Mouse (Mus musculus) cerebellum, adult 18-20 months (tissue): ENCODE data around the gene Mindy4.

Source experiments
- DNase-seq, 2 experiments: peaks; one replicate each; pipeline ENCODE4 v3.0.0; 2021

Gene Mindy4

GRCm38 (mm10) chr6:55313893-55314292, 110.7 kb downstream of the Mindy4 start:
- peak; percentile 21 to 46 for DNase-seq

DNA sequence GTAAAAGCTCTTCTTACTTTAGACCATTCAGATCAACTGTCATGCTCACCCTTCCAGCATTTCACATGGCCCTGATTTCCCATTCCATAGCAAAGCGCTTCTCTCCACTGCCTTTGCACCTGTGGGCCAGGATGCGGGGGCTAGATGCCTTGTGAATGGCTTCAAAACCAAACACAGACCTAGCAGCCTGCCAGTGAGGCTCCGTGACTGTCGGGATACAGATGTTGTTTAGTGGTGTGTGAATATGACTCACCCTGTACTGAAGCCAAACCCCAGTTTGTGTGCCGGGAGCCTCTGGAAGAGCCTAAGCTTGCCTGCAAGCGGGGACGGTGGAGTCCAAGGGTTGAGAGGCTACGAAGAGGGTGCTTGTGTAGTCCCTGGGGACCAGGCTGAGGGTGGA, 111.4 kb downstream of the Mindy4 start:
- DNase-seq, result no peak

- DNase-seq, result no peak
These were observed 115.4 kb downstream of the Mindy4 start for GRCm38 (mm10) chr6:55318597-55318996.

DNA sequence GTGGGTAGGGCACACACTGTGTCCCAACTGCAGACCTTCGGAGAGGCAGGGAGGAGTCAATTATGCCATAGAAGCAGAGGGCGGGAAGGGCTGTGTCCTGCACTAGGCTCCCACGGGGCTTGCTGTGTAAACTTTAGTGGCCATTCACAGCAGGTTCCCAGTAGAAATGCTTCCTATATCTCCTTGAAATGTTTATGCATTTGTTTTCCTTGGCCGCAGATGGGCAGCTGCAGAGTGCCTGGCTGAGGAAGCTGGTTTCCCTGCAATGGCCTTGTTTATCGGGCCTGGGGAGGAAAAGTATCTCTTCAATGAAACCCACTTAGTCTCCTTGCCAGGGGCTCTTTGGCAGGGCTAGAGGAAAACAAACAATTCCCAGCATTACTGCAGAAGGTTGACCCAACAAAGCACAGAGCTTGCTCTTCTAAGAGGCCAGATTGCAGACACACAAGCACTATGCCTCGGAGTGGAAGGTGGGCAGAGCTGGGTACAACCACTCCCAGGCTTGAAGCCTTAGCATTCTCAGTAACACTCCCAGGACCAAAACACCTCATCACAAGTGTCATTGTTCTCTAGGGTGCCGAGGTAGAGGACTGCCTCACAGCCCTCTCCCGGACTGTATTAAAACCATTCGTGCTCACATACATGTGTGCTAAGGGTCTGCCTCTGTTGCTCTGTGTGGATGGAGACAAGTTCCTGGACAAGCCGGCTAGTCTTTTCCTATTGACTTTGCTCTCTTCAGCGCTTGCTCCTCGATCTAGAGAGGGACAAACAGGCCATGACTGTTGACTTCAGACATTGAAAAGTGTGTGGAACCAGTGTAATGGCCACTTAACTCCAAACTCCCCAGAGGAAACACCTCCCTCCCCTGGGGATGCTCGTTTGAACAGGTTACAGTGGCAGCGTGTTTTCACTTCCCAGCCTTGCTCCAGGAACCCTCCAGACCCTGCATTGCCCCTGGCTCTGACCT, 116.7 kb downstream of the Mindy4 start:
- DNase-seq, result no peak

DNA sequence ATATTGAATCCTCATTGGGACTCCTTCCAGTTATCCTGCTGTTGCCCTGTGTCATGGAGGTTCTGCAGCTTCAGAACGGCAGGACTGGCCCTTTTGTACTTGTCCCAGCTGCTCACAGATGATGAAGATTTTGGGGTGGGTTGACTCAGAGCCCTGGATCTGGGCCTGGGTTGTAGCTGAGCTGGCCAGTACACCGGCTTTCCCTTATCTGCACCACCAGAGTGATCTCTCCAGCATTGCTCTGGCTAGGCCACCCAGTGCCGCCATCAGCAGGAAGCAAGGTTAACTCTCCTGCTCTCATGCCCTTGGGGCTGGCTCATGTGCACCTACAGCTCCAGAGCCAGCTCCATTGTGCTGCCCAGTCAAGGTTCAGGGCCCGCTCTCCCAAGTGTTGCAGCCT, 117.7 kb downstream of the Mindy4 start:
- DNase-seq, result no peak

DNA sequence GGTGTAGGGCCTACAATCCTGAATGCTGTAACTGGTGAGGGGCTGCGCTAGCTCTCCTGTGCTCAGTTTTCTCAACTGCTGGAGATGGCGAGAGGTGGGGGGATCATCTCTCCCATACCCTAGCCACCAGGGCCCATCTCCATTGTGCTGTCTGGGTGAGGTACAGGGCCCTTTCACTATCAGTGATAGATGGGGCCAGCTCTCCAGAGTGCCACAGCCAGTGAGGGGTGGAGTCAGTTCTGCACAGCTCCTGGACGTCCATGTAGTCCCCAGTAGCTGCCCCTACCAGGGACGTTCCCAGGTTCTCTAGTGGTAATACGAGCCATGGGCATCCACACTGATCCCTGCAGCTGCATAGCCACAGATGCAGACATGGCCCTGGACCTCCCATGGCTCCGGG, 118.3 kb downstream of the Mindy4 start:
- DNase-seq, result no peak

GRCm38 (mm10) chr6:55322980-55323379, 119.8 kb downstream of the Mindy4 start:
- DNase-seq, result no peak

DNA sequence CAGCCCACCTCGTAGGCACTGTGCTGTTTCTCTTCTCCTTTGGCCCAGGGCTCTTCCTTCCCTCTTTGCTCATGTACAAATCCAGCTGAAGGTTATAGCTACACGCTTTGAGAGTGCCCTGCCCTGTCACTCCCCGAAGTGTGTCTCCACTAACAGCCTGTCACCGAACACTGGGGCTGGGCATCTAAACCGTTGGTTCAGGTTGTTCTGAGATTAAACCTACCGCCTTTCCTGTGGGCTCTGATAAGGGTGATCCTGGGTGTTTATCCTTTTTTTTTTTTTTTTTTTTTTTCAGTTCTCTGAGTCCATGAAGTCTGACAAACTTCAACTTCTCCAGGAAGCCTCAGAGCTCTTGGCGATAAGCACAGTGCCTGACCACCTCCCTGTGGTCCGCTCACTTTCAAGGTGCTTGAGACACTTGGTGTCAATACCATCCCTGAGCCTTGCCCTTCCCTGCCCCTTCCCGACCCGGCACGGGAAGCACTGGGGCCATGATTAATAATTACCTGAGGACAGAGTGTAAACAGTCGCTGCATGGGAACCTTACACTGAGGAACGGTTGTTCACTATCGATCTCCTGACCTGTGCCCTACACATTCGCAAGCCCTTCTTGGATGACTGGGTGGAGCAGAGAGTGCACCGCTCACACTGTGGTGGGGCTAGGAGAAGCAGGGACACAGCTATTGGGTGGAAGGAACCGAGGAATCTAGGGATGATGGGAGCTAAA, 120.9 kb downstream of the Mindy4 start:
- DNase-seq, result no peak

GRCm38 (mm10) chr6:55324785-55325184, 121.6 kb downstream of the Mindy4 start:
- DNase-seq, result no peak

DNA sequence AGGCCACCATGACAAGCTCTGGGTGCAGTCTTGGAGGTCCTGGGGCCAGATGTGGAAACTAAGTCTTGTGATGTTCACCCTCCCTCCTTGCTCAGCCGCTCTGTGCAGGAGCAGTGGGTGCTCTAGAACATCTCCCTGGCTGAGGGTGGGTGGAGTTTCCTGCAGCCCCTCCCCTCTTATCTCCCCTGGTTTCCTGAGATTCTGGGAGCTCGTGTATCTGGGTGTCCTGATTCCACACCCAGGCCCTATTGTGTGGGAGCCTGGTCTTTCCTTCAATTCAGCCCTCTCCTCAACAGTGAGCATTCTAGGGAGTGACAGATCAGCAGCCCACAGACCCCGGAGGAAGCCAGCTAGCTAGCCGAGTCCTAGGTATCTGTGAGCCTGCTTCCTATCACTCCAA, 123.1 kb downstream of the Mindy4 start:
- DNase-seq, result no peak

GRCm38 (mm10) chr6:55327326-55327725, 124.1 kb downstream of the Mindy4 start:
- DNase-seq, result no peak

- DNase-seq, result no peak
These were observed 125.0 kb downstream of the Mindy4 start for GRCm38 (mm10) chr6:55328179-55328578.

DNA sequence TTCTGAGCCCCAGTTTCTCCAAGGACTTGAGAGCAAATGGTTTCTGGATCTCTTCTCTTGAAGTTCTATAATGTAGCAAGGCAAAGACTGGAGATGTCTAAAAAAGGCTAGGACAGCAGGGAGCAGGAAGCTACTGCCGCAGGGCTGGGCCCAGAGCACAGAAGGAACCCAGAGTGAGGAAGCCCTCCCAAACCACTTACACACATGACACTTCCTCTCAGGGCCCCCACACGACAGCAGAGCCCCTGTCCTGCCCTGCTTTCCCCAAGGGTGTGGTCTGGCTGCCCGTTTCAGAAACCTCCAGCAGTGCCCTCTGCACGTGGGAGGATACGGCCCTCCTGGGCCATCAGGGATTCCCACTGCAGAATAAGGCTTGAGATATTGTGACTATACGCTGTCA, 128.1 kb downstream of the Mindy4 start:
- no peak for DNase-seq

- DNase-seq, result no peak
These were observed 129.1 kb downstream of the Mindy4 start for GRCm38 (mm10) chr6:55332100-55332772.

- no peak for DNase-seq
These were observed 129.6 kb downstream of the Mindy4 start for GRCm38 (mm10) chr6:55332773-55333109.

GRCm38 (mm10) chr6:55335989-55336514, 132.9 kb downstream of the Mindy4 start, which contains the start of gene Aqp1:
TSS of gene Aqp1 (plus strand) at chr6:55336432.
- no peak for DNase-seq

GRCm38 (mm10) chr6:55337242-55337641, 134.1 kb downstream of the Mindy4 start:
- no peak for DNase-seq

DNA sequence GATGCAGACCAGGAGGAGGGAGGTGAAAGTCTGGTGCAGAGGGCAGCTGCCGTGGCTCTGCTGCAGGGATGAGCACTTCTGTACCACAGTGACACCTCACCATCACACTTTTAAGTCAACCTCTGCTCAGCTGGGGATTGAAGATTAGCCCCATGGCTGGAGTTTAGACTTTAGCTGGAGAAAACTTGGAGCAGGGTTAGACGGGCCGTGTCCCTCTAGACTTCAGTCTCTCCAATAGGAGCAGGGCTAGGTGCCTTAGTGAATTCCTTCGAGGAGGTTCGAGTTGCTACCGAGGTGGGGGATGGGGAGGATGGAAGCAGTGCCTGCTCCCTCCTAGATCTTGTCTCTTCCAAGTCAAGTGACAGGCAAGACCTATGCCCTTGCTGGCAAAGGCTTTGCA, 134.9 kb downstream of the Mindy4 start:
- no peak for DNase-seq

DNA sequence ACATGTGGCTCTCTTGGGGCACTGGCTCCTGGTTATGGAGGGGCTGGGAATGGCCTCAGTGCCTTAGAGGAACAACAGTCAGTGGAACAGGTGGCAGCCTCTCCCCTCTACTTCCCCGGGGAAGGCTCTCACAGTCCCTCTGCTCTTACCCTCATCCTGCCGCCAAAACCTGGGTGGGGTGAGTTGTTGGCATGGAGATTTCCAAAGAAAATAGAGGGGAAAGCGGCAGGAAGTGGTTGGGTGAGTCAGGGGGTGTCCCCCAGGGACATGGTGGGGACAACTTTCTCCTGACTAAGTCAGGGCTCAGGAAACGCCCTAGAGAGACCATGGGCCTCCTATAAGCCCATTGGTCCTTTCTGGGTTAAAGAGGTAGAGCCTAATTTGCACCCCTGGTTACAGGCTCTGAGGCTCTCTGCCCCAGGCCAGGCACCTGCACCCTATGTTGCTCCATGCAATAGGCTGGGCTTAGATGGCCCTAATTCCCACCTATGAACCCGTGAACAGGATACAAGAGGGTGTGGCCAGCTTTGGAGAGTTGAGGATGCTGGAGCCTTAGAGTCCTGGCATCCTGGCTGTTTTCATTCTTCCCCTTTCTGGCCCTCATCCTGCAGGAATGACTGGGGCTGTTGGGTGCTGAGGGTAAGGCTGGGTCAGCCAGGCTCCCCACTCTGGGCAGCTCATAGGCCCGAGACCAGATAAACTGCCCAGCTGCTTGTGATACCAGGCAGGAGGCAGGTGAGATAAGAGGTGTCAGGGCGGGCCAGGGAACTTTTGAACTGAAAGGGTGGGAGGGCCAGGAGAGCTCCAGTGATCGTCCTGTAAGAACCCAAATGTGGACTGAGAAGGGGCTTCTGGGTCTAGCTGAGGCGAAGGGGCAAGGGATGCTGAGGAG, 136.0 kb downstream of the Mindy4 start:
- no peak for DNase-seq

DNA sequence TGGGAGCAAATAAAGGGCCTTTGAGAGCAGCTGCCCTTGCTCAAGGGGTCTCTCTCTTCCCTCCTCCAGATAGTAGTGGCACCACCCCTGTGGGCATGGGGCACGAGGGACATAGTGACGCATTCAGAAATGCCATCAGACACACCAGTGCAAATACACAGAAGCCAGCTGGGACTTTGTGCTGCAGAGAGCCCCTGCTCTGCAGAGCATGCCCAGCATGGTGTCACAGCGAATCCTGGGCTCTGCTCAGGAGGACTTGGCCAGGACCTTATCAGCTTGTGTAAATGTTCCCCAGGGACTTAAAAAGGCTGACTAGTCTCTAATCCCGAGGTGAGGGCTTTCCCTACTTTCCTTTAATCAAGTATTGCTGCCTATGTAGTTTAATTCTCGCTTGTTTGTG, 138.5 kb downstream of the Mindy4 start:
- DNase-seq, result no peak

DNA sequence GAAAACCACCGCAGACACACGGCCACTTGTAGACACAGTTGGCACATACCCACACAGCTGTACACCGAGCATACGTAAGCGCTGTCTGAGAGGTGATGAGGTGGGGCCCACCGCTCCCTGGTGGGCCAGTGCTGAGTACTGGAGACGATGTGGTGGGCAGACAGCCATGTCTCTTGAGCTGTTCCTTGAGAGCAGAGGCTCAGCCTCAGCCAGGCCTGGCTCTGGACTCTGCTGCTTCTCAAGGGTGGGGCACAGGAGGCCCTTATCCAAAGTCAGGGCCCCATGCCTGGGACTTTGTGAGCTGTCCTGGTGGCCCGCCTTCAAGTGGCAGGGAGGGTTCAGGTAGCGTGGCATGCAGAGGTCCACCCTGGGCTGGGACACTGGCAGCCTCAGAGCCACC, 139.1 kb downstream of the Mindy4 start:
- DNase-seq, result no peak

GRCm38 (mm10) chr6:55343446-55343845, 140.3 kb downstream of the Mindy4 start:
- no peak for DNase-seq
